Mouse (Mus musculus) left cerebral cortex, postnatal 10 days (tissue): ENCODE results near the gene Dennd1b. TPM values are rescaled to one million over a fixed set of nuclear protein-coding genes. Genes with fewer than 3 reads are reported as not detected.

ENCODE experiments used
- DNase-seq, 2 experiments: peaks; one replicate each; pipeline ENCODE4 v3.0.0; 2021 to 2022; ENCODE audit warnings: low spot score in 2 of 2, mixed read lengths in 1 of 2; ENCODE audit errors: extremely low spot score in 1 of 2
- intact Hi-C: fragments of 180-260 bp; cut with DNase I; formaldehyde crosslinking; loops from one replicate; pipeline ENCODE4 v1.15.1; 2025
- total RNA-seq, 2 experiments: library from RNA; stranded (reverse); gene quantifications; 2 replicates each; pipeline ENCODE4 v1.2.3; 2021

Dennd1b gene
- total RNA-seq, 2 experiments from 2014 or later, result 20.0 to 20.4 TPM

- intact Hi-C loops, result no loop called here
- DNase-seq, result no peak
Measured at GRCm38 (mm10) chr1:139108251-139108650, 145.0 kb downstream of the Dennd1b start.

- intact Hi-C loops, result no loop called here
- no peak for DNase-seq
Measured at GRCm38 (mm10) chr1:139122626-139123025, 159.4 kb downstream of the Dennd1b start.

- no peak for DNase-seq
- intact Hi-C loops, result no loop called here
Measured at GRCm38 (mm10) chr1:139139644-139140043, 176.4 kb downstream of the Dennd1b start.

GRCm38 (mm10) chr1:139145516-139145915 lies 182.3 kb downstream of the Dennd1b start:
- intact Hi-C loops, result no loop called here
- no peak for DNase-seq

- no peak for DNase-seq
- intact Hi-C loops, result no loop called here
Measured at GRCm38 (mm10) chr1:139146306-139146705, 183.1 kb downstream of the Dennd1b start.

- intact Hi-C loops, result loop anchor here (10.0 kb wide), 1 partner anchor 188 kb away; the partner anchor contains the start of gene Dennd1b
- no peak for DNase-seq
Measured at GRCm38 (mm10) chr1:139153006-139153405, 189.8 kb downstream of the Dennd1b start.

GRCm38 (mm10) chr1:139153493-139153892 lies 190.3 kb downstream of the Dennd1b start:
- DNase-seq, result no peak
- intact Hi-C loops, result loop anchor here (10.0 kb wide), 1 partner anchor 189 kb away; the partner anchor contains the start of gene Dennd1b

- DNase-seq, result peak in 1 of 2 experiments; percentile 36
- intact Hi-C loops, result loop anchor here (5.0 to 10.0 kb wide), 2 partner anchors 192 to 314 kb away; partner anchors contain the start of gene Dennd1b
Measured at GRCm38 (mm10) chr1:139156397-139156796, 193.2 kb downstream of the Dennd1b start.

- DNase-seq, result no peak
- intact Hi-C loops, result no loop called here
Measured at GRCm38 (mm10) chr1:139161619-139162018, 198.4 kb downstream of the Dennd1b start.

- no peak for DNase-seq
- intact Hi-C loops, result no loop called here
Measured at GRCm38 (mm10) chr1:139162814-139163213, 199.6 kb downstream of the Dennd1b start.

GRCm38 (mm10) chr1:139174058-139174832 lies 211.0 kb downstream of the Dennd1b start:
- no peak for DNase-seq
- intact Hi-C loops, result loop anchor here (10.0 kb wide), 1 partner anchor 91 kb away; no protein-coding TSS in a partner anchor

- intact Hi-C loops, result loop anchor here (10.0 kb wide), 1 partner anchor 85 kb away; no protein-coding TSS in a partner anchor
Measured at GRCm38 (mm10) chr1:139179707-139180106, 216.5 kb downstream of the Dennd1b start.

GRCm38 (mm10) chr1:139180481-139181149 lies 217.4 kb downstream of the Dennd1b start:
- intact Hi-C loops, result no loop called here
- peak in 1 of 2 experiments; percentile 13 for DNase-seq

More at GRCm38 (mm10) chr1:139179707-139180106, 216.5 kb downstream of the Dennd1b start:
- DNase-seq, result no peak

- intact Hi-C loops, result no loop called here
- DNase-seq, result no peak
Measured at GRCm38 (mm10) chr1:139192635-139193034, 229.4 kb downstream of the Dennd1b start.

GRCm38 (mm10) chr1:139194011-139194410 lies 230.8 kb downstream of the Dennd1b start:
- intact Hi-C loops, result no loop called here
- no peak for DNase-seq

- DNase-seq, result no peak
Measured at GRCm38 (mm10) chr1:139194428-139195028, 231.3 kb downstream of the Dennd1b start.

GRCm38 (mm10) chr1:139203026-139203425 lies 239.8 kb downstream of the Dennd1b start:
- intact Hi-C loops, result no loop called here
- DNase-seq, result no peak

More at GRCm38 (mm10) chr1:139194428-139195028, 231.3 kb downstream of the Dennd1b start:
- intact Hi-C loops, result no loop called here

- no peak for DNase-seq
- intact Hi-C loops, result no loop called here
Measured at GRCm38 (mm10) chr1:139206259-139206658, 243.0 kb downstream of the Dennd1b start.

GRCm38 (mm10) chr1:139209796-139210195 lies 246.6 kb downstream of the Dennd1b start:
- DNase-seq, result peak; percentile 30 to 42
- intact Hi-C loops, result no loop called here
